Mouse (Mus musculus): ENCODE data around the gene Tnrc6b. TPM values are rescaled to one million over a fixed set of nuclear protein-coding genes. Genes with fewer than 3 reads are reported as not detected.
A peak's percentile ranks its signal among the peaks of the same experiment; 100 is the strongest.

The Tnrc6b gene
- polyA plus RNA-seq, 1 experiment from 2014 or later = 6.5 TPM

- peaks cover 50% of the 10 kb centered on the region for H3K36me3 ChIP-seq (ENCODE audit: control insufficient read depth, insufficient read depth)
- no peak overlapping the region for H3K27ac ChIP-seq (ENCODE audit: low read depth, low read length)
- 94% methylated on average over 3 of the region's 3 CpGs for WGBS
These were observed 199.1 kb downstream of the Tnrc6b start for GRCm38 (mm10) chr15:80910183-80910582.

GRCm38 (mm10) chr15:80910790-80911531 is 199.8 kb downstream of the Tnrc6b start:
- Histone ChIP-seq H3K36me3 (ENCODE audit: control insufficient read depth, insufficient read depth) (peaks cover 48% of the 10 kb centered on the region), H3K4me3 (ENCODE audit: low read depth, low read length) (no peak overlapping the region), H3K4me2 (replicated peaks; ENCODE audit: low read depth) (no peak overlapping the region), H3K4me1 (replicated peaks; ENCODE audit: control insufficient read depth, insufficient read depth, low read length) (no peaks in the 10 kb centered on the region), H3K27me3 (replicated peaks; ENCODE audit: control insufficient read depth, insufficient read depth, low read length) (no peaks in the 10 kb centered on the region), H3K9ac (ENCODE audit: low read depth, low read length) (no peak overlapping the region), H3K27ac (ENCODE audit: low read depth, low read length) (0 out of 2 replicates have a peak overlapping the region, but pooled peaks have one; percentile 4), H3K9me3 (ENCODE audit: control insufficient read depth) (no peaks in the 10 kb centered on the region)
- TF ChIP-seq CTCF (IDR thresholded peaks at IDR 0.05; ENCODE audit: low read depth) = no peak
- 67% methylated on average over 4 of the region's 4 CpGs for WGBS
- ATAC-seq = peak; percentile 78

More at GRCm38 (mm10) chr15:80910183-80910582, 199.1 kb downstream of the Tnrc6b start:
- Histone ChIP-seq H3K4me1 (replicated peaks; ENCODE audit: control insufficient read depth, insufficient read depth, low read length) (no peaks in the 10 kb centered on the region), H3K9me3 (ENCODE audit: control insufficient read depth) (no peaks in the 10 kb centered on the region), H3K27me3 (replicated peaks; ENCODE audit: control insufficient read depth, insufficient read depth, low read length) (no peaks in the 10 kb centered on the region), H3K9ac (ENCODE audit: low read depth, low read length) (no peak overlapping the region), H3K4me2 (replicated peaks; ENCODE audit: low read depth) (no peak overlapping the region), H3K4me3 (ENCODE audit: low read depth, low read length) (no peak overlapping the region)
- no peak for TF ChIP-seq CTCF (IDR thresholded peaks at IDR 0.05; ENCODE audit: low read depth)
- no peak for ATAC-seq

DNA sequence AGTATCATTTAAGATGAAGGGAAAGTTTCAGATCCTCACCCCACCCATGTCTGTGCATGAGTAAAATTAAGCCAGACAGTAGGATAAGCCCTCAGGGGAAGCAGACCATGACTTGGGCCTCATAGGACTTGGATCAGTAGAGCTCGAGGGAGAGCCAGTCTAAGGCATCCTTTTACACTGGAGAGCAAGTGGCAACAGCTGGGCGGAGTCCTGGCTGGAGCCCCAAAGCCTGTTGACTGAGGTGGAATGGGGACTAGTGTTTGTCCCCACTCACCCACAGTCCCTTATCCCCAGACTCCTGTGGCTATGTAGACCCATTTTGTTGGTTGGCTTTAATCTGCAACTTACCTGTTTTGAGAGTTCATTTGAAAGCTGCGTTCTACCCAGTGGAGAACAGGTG is 201.1 kb downstream of the Tnrc6b start:
- no peak for ATAC-seq
- H3K36me3 ChIP-seq (ENCODE audit: control insufficient read depth, insufficient read depth) = peaks cover 54% of the 10 kb centered on the region
- no peak for TF ChIP-seq CTCF (IDR thresholded peaks at IDR 0.05; ENCODE audit: low read depth)
- no peaks in the 10 kb centered on the region for H3K27me3 ChIP-seq (replicated peaks; ENCODE audit: control insufficient read depth, insufficient read depth, low read length)
- no peak overlapping the region for H3K4me3 ChIP-seq (ENCODE audit: low read depth, low read length)
- no peaks in the 10 kb centered on the region for H3K4me1 ChIP-seq (replicated peaks; ENCODE audit: control insufficient read depth, insufficient read depth, low read length)
- 91% methylated on average over 3 of the region's 3 CpGs for WGBS
- H3K4me2 ChIP-seq (replicated peaks; ENCODE audit: low read depth) = no peak overlapping the region
- H3K27ac ChIP-seq (ENCODE audit: low read depth, low read length) = no peak overlapping the region
- no peak overlapping the region for H3K9ac ChIP-seq (ENCODE audit: low read depth, low read length)
- H3K9me3 ChIP-seq (ENCODE audit: control insufficient read depth) = no peaks in the 10 kb centered on the region

DNA sequence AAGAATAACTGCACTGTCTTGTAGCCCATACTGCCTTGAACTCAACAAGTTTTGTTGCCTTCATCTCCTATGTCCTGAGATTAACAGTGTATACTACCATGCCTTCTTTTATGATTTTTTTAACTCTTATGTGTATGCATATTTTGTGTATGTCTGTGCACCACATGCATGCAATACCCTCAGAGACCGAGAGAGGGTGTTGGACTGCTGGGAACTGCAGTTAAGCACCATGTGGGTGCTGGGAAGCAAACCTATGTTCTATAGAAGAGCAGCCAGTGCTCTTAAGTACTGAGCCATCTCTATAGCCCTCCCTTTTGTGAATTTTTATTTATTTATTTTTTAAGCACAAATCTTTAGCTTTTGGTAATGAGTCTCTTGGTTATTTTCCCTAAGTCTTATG is 202.7 kb downstream of the Tnrc6b start:
- Histone ChIP-seq H3K36me3 (ENCODE audit: control insufficient read depth, insufficient read depth) (peaks cover 57% of the 10 kb centered on the region), H3K27me3 (replicated peaks; ENCODE audit: control insufficient read depth, insufficient read depth, low read length) (no peaks in the 10 kb centered on the region), H3K4me3 (ENCODE audit: low read depth, low read length) (no peak overlapping the region), H3K4me2 (replicated peaks; ENCODE audit: low read depth) (no peak overlapping the region), H3K4me1 (replicated peaks; ENCODE audit: control insufficient read depth, insufficient read depth, low read length) (no peaks in the 10 kb centered on the region), H3K9ac (ENCODE audit: low read depth, low read length) (no peak overlapping the region), H3K27ac (ENCODE audit: low read depth, low read length) (no peak overlapping the region), H3K9me3 (ENCODE audit: control insufficient read depth) (no peaks in the 10 kb centered on the region)
- ATAC-seq = no peak
- WGBS = 95% methylated on average over 1 of the region's 1 CpGs
- no peak for TF ChIP-seq CTCF (IDR thresholded peaks at IDR 0.05; ENCODE audit: low read depth)

DNA sequence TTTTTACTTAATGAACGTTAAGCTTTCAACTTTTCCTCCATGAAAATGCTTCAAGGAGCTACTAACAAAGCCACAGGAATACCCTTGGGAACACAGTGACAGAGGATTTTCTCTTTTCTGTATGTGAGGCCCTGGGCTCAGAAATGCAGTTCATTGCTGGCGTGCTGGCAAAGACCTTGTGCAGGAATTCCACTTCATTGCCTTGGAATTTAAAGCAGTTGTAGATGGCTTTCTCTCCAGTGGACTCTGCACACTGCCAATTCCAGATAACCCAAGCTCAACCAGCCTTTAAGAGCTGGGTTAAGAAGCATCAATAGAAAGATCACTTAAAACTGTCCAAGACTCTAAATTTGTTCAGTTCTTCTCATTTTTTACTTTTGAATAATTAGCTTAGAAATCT is 204.7 kb downstream of the Tnrc6b start:
- ATAC-seq = no peak
- no peak overlapping the region for H3K9ac ChIP-seq (ENCODE audit: low read depth, low read length)
- no peak overlapping the region for H3K27ac ChIP-seq (ENCODE audit: low read depth, low read length)
- H3K4me3 ChIP-seq (ENCODE audit: low read depth, low read length) = no peak overlapping the region
- no peaks in the 10 kb centered on the region for H3K4me1 ChIP-seq (replicated peaks; ENCODE audit: control insufficient read depth, insufficient read depth, low read length)
- no peak for TF ChIP-seq CTCF (IDR thresholded peaks at IDR 0.05; ENCODE audit: low read depth)
- no peaks in the 10 kb centered on the region for H3K9me3 ChIP-seq (ENCODE audit: control insufficient read depth)
- H3K4me2 ChIP-seq (replicated peaks; ENCODE audit: low read depth) = no peak overlapping the region
- H3K27me3 ChIP-seq (replicated peaks; ENCODE audit: control insufficient read depth, insufficient read depth, low read length) = no peaks in the 10 kb centered on the region
- H3K36me3 ChIP-seq (ENCODE audit: control insufficient read depth, insufficient read depth) = peaks cover 63% of the 10 kb centered on the region
- WGBS = 73% methylated on average over 2 of the region's 2 CpGs

DNA sequence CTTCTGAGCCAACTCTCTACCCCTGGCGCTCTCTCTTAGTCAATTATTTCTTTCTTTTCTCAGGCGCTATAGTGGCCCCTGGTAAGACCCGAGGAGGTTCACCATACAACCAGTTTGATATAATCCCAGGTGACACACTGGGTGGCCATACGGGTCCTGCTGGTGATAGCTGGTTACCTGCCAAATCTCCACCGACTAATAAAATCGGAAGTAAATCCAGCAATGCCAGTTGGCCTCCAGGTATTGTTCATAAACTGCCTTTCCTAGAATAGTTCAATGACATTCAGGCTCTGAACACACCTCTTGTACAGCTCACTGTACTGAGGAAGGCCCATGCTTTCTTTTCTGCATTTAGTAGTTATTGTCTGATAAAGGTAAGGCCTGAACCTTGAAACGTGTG is 205.5 kb downstream of the Tnrc6b start:
- H3K27me3 ChIP-seq (replicated peaks; ENCODE audit: control insufficient read depth, insufficient read depth, low read length) = no peaks in the 10 kb centered on the region
- H3K9me3 ChIP-seq (ENCODE audit: control insufficient read depth) = no peaks in the 10 kb centered on the region
- no peak overlapping the region for H3K4me3 ChIP-seq (ENCODE audit: low read depth, low read length)
- no peak overlapping the region for H3K27ac ChIP-seq (ENCODE audit: low read depth, low read length)
- 90% methylated on average over 7 of the region's 7 CpGs for WGBS
- no peaks in the 10 kb centered on the region for H3K4me1 ChIP-seq (replicated peaks; ENCODE audit: control insufficient read depth, insufficient read depth, low read length)
- TF ChIP-seq CTCF (IDR thresholded peaks at IDR 0.05; ENCODE audit: low read depth) = no peak
- H3K4me2 ChIP-seq (replicated peaks; ENCODE audit: low read depth) = no peak overlapping the region
- H3K9ac ChIP-seq (ENCODE audit: low read depth, low read length) = no peak overlapping the region
- no peak for ATAC-seq
- peaks cover 62% of the 10 kb centered on the region for H3K36me3 ChIP-seq (ENCODE audit: control insufficient read depth, insufficient read depth)

Data from intestine, postnatal 0 days (tissue).